Mouse (Mus musculus) G1E-ER4 (cell line): ENCODE results near the gene Wdr61. TPM values are rescaled to one million over a fixed set of nuclear protein-coding genes. Genes with fewer than 3 reads are reported as not detected.

ENCODE experiments used
- GATA1 ChIP-seq: IDR thresholded peaks from one replicate; pipeline ENCODE4 v1.8.0; 2012; ENCODE audit warnings: low read length, inconsistent platforms
- polyA plus RNA-seq: library from polyadenylated mRNA; stranded (reverse); fragments of >175 nt; gene quantifications from 2 replicates; pipeline ENCODE4 v1.2.3, GENCODE M21; 2012

Wdr61 gene
- polyA plus RNA-seq, 1 experiment = 8.2 TPM

DNA sequence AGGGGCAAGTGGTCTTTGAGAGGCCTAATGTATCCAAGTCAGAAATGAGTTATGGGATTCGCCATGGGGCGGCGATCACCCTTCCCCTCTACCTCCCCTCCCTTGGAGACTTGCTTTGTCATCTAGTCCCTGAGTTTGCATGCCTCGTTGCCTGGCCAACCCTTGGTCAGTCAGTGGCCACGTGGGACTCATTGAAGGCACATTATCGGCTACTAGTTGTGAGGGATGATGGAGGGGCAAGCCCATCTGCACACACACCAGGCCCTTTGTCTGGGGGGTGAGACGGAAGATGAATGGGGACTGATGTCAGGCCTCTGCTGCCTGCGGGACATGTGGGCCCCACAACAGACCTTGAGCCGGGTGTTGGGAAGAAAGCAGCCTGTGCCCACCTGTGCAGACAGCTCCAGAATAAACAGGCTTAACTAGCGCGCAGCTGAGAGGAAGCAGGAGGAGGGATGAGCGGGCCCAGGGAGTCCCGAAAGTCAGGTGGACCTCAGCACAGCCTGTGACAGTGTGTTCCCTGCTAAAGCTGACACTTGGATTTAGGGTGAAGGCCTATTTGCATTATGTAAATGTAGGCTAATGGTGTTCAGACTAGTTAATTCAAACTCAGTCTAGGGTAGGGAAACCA is 11.5 kb upstream of the Wdr61 start:
- no peak for TF ChIP-seq GATA1

DNA sequence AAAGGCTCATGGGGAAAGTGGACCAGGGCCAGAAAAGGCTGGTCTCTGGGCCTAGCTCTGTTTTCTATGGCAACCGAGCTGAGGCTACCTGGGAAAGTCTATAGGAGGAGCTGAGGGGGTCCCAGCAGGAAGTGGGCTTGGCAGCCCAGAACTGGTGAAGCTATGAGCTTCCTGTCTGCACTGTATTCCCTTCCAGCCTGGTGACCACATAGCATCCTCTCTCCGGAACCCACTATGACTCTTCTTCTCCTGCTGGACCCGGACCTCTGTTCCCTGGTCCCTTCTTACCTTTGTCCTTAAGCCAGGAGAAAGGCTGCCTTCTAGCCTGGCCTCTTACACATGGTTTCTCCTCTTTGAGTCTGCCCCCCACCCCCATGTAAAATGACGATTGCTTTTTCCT is 9.6 kb upstream of the Wdr61 start:
- no peak for TF ChIP-seq GATA1

DNA sequence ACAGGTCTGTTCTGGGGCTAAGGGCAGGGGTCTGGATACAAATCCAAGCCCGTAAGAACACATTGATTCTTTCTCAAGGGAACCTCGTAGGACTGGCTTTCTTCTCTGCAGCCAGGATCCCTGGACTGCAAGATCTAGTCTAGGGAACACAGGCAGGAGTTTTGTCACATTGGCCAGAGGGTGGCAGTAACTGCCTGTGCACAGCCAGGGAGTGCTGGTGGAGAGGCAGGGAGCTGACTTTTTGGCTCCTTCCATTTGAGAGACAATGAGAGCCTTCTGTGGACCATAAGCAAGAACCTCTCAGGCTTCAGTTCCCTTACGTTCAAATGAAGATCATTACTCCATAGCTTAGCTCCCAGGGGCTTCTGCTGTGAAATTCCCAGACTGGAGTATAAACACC is 4.1 kb upstream of the Wdr61 start:
- no peak for TF ChIP-seq GATA1

DNA sequence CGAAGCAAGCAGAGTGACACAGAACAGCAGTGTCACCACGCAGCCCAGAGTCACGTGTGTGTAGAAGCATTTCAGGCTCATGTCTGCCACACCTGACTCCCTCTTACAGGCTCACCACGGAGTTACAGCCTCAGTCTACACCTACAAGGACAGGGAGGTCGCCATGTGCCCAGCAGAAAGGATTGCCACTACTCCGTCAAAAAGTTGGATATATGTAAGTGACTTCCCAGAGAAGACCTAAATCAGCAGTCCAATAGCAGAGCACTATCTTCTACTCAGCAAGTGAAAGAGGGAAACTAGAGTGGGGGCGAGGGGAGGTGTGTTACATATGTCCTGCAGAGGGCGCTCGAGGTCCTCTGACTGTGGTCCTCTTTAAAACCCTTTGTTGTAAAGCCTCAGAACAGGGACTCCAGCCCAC is 2.0 kb upstream of the Wdr61 start:
- no peak for TF ChIP-seq GATA1

DNA sequence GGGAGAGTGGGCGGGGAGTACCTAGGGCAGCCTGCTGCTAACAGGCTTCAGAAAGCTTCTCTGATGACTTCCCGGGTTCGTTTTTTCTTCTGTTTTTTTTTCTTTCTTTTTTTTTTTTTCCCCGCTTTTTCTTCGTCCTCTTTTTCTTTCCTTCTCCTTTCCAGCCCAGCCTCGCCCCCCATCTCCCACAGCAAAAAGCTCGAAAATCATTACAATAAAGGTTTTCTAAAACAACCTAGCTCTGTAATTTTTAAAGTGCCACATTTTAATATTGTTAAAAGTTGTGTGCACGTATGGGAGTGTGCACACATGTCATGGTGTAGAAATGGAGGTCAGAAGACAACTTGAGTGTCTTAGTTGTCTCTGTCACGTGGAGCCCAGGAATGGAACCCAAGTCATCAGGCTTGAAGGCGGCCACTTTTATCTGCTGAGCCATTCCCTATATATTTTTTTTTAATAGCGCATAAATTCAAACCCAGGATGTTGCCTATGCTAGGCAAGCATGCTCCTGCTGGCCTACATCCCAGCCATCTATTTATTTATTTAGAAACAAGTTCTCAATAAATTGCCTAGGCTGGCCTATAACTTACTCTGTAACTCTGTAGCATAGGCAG is 427 bp upstream of the Wdr61 start:
- no peak for TF ChIP-seq GATA1

DNA sequence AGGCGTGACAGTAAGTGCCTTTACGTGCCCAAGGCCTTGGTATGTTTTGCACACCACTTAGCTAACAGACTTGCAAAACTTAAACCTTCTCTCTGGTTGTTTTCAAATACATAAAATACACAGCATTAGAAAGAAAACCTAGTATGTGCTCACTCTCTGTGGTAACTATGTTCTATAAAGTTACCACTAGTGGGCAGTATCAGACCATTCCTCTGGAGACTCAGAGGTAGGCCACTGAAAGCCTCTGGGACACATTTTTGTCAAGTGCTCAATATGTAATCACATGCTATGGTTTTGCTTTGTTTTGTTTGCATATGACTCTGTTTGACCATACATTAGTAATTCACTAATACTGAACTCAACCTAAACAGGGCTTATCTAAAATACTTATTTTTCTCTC is 2.2 kb downstream of the Wdr61 start:
- TF ChIP-seq GATA1 = no peak

DNA sequence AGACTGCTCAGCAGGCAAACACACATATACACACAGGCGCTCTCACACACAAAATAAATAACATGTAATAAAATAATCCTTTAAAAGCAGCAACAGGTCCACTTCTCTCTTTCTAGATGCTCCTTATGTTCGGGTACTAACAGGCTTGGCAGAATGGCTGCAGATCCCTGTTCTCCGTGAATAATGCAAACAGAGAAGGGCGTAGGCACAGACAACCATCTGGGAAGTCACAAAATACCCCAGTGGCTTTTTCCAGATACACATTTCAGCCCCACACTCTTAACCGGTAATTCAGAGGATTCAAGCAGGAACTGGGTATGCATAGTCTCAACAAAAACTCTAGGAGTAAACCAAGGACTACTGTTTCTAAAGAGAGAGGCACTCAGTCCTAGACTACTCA is 8.0 kb downstream of the Wdr61 start:
- no peak for TF ChIP-seq GATA1

DNA sequence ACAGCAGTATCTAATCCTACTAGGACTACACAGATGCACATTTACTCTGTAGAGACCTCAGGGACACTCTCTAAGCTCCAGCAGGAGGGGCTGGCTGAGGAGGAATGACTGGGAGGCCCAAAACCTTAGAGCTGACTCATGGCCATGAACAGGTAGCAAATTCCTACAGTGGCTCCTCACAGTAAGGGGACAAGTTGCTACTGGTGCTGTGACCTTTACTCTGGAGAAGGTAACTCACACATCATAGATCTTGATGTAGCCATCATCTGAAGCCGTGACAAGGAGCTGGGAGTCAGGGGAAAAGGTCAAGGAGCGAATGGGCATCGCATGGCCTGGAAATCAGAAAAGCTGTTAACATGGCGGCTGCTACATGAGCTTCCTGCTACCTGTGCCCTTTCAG is 11.7 kb downstream of the Wdr61 start:
- TF ChIP-seq GATA1 = no peak

DNA sequence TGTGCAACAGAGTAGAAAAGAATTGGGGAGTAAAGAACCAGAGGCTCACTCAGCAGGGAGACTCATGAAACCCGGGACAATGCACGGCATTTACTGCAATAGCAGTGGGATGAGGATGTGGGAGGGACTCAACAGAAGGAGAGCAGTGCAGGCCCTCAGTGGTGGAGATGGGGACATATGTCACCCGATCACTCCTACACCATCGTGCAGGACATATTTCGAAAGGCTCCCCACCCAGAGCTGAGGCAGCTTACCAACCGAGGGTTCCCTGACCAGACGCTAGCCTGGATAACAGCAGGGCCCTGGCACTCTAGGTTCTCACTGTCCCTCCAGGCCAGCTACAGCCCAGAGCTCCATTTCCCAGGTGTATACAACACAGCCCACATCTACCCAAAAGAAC is 12.2 kb downstream of the Wdr61 start:
- no peak for TF ChIP-seq GATA1

DNA sequence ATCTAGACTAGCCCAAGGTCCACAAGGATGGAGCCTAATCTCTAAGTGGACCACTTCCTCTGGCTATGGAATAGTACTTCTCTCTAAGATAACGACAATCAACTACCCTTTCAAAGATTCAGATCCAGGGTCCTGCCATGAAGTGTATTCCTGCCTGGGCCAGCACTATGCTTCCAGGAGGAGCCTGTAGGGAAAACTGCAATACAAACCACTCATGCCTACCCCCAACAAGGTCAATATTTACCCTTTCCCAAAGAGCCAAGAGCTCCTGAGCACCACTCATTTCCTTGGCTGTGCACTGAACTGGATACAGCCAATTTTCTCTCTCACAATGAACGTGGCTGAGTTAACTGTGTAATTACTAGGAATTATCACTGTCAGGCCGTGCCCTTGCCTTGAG is 16.8 kb downstream of the Wdr61 start:
- no peak for TF ChIP-seq GATA1

DNA sequence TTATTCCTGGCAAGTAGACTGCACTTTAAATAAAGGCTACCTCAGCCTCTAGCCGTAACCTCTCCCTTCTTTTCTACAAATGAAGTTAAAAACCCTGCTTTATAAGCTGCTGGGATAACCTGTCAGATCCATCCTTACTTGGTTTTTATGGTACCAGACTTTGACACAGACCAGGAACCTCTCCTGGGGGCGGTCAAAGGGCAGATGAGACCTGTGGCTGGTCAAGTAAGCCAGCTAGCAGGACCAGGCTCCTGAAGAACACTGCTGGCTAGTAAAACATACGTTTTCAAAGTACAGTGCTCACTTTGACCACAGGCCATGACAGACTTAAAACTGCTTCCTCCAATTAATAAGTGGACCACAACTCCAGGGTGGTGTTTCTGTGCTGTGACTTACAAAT is 18.5 kb downstream of the Wdr61 start:
- no peak for TF ChIP-seq GATA1

DNA sequence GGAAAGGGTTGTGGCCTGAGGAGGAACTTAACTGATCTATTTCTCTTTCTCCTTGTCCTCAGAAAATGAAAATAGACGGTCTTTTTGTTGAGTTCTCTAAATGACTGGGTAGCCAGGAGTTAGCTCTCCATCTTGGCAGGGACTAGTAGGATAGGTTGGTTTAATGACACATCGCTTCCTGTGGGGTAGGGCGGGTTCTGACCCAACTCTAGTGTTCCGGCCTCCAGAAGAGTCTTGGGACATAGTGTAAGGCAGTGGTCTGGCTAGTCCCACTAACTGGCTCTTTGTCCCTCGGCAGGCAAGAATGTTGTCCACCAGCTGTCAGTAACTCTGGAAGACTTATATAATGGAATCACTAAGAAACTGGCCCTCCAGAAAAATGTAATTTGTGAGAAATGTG is 26.2 kb downstream of the Wdr61 start:
- TF ChIP-seq GATA1 = no peak

DNA sequence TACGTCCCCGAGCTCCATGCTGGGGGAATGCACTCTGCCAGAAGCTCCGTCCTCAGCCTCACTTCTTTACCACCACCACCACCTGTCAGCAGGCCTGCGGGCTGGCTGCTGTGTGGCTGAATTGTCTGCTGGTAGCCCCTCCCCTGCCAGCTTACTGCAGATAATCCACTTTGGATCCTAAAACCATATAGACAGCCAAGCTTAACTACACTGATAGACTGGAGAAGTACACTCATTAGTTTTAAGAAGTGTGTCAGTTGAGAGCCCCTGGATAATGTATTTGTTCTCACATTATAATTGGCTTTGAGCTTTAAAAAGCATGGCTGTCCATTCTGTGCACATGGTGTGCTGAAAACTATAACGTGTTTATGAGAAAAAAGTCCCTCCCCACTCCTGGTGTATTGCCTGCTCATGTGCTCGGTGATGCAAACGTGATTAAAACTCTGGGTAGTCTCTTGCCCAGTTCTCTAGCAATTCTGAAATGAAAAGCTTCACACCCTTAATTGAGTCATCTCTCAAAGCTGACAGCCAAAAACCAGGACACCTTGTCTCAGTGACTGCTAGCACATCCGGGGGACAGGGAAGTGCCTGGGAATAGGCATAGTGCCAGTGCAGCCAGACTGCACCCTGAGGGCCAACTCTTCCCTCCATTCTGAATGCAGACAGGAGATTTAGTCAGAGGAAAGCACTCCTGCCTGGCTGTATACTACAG is 26.9 kb downstream of the Wdr61 start:
- no peak for TF ChIP-seq GATA1

DNA sequence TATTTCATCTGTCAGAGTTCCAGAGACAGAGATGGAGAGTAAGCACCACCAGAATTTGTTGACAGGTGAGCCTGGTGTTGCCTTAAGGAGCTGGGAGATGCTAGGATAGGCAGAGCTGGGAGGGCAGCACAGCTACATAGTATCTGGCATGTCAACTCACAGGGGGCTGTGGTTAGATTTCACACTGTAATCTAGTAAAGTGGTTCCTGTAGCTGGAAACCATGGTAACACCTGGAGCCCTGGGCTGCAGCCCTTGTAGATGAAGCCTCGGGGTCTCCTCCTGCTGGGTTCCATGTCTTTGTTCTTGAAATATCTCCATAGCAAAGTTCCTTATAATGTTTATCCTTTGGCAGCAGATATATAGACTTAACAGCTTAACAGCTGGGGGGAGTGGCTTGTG is 28.8 kb downstream of the Wdr61 start:
- no peak for TF ChIP-seq GATA1

DNA sequence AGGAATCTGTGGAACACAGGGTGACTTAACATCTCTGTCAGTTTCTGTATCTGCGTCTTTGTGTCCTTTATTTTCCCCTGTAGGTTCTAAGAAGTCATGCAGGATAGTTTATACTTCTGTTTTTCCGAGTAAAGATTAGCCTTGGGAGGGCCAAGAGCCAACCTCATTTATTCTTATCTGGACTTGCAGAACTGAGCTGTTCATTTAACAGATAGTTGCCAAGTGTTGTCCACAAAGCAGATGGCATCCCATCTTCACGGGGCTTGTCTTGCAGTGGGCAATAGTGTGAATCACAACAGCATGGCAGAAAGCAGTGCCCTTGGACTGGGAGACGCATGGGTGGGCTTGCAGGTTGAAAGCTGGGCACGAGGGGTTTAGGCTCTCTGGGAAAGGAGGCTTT is 30.0 kb downstream of the Wdr61 start:
- TF ChIP-seq GATA1 = no peak

DNA sequence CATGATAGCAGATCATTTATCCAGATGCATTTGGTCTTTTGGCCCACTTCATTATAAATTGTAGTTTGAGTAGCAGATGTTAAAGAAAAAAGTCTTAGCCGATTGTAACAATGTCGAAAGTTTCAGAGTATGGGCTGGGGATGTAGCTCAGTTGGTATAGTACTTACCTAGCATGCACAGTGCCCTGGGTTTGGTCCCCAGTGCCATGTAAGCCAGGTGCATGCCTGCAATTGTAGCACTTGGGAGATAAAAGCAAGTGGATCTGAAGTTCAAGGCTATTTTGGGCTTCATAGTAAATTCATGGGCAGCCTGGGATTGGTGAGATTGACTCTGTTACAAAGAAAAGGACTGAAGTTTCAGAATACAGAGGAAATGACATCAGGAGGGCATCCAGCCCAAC is 31.7 kb downstream of the Wdr61 start:
- no peak for TF ChIP-seq GATA1

DNA sequence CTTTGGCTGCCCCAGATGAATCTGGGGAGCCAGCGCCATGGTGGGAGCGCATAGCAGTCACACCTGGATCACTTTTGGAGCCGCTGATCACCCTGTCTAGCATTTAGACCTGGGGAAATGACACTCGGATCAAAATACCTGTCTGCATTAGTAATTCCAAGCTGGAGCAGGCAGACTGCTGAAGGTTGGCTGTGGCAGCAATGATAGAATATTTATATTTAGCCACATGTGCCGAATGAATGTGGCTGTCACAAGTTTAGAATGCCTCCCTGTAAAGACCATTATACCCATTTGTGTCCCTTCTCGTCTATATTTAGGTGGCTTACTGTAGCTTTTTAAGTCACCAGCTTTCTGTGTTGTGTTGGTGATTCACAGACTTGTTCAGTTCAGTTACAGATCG is 33.6 kb downstream of the Wdr61 start:
- no peak for TF ChIP-seq GATA1

DNA sequence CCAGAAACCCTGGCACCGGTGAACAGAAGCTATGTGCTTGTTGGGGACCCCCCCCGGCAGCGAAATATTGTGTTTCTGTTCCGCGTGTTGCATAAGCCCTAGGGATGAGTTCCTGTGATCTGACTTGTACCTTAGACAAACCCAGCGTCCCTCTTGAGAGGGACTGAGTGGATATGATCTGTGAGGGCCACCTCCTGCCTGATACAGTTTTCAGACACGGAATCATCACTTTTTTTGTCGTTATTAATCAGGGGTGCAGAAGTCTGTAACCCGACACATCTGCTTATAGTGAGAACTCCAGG is 34.2 kb downstream of the Wdr61 start:
- TF ChIP-seq GATA1 = no peak
